Mouse (Mus musculus) right cerebral cortex, adult 18-20 months (tissue): ENCODE results near the gene Edn3.

Source experiments
- DNase-seq: peaks from one replicate; pipeline ENCODE4 v3.0.0; 2022; ENCODE audit warnings: mixed read lengths

The Edn3 gene

DNA sequence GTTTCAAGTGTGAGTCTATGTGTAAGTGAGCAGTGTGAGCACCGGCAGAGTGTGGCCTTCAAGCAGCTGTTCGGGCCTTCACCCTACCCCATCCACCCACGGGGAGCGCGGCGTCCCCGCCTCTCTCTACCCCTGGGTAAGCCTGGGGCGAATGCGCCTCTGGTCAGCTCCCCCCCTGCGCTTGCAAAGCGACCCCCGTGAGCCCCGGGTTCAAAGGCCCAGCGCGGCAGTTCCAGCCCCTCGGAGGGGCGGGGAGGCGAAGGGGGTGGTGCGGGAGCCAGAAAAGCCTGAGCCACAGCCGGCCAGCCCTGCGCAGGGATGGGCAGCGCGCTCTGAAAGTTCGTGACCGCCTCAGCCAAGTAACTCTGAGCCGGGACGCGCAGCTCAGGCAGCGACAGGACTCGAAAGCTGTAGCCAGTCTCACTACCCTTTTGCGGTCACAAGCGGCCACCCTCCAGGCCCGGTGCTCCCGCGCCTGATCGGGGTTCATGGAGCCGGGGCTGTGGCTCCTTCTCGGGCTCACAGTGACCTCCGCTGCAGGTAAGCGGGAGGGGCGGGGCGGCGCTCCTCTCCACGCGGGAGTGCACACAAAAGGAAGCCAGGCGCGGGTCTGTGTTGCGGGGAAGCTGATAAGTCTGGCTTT lies at the start of gene Edn3:
Gene Edn3, plus strand, starts transcription at position 141 of the 643 bp plus-strand sequence.
- no peak for DNase-seq

DNA sequence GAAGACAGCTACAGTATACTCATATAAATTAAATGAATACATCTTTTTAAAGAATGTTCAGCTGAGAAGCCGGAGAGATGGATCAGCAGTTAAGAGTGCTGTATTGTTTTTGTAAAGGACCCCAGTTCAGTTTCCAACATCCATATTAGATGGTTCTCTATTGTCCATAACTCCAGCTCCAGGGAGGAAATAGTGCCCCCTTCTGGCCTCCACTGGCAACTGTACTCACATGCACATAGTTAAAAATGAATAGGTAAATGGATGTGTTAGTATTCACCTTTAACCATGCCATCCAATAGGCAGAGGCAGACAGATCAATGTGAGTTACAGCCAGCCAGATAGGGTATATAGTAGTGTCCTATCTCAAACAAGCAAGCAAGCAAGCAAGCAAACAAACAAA lies 48.4 kb upstream of the Edn3 start:
- no peak for DNase-seq

DNA sequence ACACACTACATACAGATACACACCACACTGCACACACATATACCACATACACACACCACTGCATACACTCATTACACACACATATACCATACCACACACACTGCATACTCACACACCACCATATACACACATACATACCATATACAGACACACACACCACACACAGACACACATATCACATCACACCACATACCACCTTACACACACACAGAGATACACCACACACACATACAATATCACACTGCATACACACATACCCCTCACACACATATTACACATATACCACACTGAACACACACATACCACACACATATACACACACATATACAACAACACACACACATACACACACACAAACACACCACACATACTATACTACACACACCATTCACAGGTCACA lies 44.5 kb upstream of the Edn3 start:
- DNase-seq: no peak

DNA sequence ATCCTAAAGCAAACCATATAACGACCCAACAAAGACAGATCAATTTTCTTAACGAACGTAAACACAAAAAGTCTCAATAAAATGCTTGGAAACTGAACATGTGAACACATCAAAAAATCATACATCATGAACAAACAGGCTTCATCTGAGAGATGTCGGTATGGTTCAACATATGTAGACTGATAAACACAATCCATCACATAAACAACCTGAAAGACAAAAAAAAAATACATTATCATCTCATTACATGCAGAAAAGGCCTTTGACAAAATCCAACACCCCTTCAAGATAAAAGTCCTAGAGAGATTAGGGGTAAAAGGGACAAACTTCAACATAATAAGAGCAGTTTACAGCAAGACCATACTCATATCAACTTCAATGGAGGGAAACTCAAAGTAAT lies 42.6 kb upstream of the Edn3 start:
- DNase-seq: no peak

DNA sequence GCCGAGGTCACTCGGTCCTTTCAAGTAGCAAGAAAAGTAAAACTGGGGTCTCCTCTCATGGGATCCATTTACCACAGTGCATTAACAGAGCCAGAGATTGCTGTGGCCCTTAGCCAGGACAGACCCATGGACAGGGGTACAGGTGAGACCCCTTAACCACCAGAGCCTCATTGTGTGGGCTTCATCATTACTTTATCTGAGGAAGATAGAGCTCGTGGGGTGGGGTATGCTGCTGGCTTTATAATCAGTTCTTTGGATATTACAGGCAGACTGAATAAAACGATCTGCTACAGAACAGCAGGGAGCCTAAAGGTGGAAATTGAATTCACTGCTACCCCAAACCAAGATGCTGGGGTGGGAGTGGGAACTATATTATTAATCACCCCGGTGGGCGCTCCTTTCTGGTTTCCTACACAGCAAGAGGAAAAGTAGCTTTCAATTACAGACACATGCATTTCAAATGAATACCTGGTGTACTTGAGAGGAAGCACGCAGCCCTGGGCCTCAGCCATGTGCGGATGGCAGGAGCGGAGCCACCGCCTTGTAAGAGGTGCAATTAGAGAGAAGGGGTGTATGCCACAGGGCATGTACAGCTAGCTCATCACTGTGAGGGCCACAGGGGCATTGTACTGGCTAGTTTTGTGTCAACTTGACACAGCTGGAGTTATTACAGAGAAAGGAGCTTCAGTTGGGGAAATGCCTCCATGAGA lies 33.1 kb upstream of the Edn3 start:
- no peak for DNase-seq

DNA sequence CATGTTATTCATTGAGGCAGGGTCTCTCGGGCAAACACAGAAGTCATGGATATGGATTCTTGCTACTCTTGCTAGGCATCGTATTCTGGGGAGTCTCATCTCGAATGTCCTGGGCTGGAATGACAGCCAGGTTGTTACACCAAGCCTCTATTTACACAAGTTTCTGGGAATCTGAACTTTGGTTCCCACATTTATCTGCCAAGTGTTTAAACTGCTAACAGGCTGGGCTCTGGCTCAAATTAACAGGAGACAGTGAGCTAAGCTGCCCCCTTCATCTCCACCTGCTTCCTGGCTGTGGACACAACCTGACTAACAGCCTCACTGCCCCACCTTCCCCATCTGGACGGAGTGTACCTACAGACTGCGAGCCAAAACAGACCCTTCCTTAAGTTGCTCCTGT lies 28.5 kb upstream of the Edn3 start:
- DNase-seq: no peak

DNA sequence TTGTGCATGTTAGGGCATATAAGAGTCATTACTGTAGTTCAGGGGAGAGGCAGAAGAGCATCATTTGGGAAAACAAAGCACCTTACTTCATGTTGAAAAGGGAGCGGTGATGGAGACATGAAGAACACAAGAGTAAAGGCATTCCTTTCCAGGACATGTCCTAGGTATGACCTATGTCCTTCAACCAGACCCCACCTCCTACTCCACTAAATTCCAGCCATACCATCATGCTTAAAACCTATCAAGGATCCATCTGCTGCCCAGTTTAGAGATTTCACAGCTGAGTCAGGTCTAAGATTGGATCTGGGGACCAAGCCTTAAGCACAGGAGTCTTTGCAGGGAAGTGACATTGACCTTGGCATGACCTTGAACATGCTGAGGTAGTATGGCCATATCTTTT lies 25.1 kb upstream of the Edn3 start:
- DNase-seq: no peak

DNA sequence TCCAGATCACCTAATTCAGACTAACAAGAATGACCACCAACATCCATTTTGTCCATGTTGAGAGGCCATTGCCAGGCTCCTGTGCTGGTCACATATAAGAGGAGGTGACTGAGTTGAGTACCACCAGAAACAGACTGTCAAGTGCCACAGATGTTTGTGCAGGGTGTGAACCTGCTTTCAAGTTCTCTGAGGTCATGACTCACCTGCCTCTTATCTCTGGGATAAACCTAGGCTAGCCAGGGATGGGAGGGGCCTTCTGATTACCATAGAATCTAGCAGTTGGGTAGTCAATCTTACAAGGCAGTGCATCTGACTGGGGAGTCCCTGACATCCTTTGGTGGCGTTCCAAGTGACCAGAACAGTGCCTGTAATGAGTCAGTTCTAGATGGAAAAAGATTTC lies 13.2 kb upstream of the Edn3 start:
- DNase-seq: no peak

DNA sequence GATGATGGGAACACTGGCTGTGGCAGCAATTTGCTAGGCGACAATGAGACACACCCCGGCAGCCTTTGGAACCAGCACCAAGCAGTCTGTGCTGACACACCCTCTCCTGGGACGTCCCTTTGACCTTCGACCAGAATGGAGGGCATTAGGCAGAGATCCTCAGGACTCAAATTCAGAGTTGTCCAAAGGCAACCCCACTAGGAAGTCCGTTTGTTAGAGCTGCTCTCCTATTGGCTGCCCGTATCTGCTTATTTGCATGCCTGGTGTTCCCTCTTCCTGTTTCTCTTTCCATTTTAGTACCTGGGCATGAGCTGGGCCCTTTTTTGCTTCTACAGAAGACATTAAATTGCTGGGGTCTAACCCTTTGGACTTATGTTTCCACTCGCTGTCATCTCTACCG lies 12.0 kb upstream of the Edn3 start:
- DNase-seq: no peak

DNA sequence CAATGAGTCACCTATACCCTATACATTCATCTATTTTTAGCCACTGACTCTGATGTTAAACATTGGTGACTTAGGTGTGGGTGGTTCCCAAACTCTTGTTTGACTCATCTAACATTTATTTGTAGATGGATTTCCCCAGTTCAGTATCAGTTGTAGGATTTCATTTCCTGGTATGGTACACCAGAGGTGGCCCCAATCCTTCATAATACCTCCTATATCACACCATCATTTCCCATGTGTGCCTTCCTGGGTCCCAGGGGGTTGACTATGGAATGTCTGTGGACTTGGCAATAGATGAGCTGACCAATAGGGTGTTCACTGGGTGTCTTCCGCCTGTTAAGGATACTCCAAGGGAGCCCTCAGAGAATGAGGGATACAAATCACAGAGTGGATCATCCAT lies 7.2 kb upstream of the Edn3 start:
- DNase-seq: no peak

DNA sequence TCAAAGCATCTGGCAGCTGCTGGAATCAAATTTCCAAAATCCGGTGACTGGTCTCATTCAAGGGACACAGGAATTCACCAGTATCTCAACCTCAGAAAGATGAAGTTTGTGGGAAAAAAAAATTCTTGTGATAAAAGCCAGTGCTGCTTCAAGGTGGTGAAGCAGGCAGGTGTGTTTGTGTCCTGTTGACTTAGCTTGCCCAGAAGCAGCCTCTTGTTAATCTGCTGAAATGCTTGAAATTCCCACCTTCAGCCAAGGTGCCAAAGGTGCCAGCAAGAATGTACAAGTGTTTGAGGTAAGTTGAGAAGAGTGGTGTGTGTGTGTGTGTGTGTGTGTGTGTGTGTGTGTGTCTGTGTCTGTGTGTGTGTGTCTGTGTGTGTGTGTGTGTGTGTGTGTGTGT lies 6.2 kb upstream of the Edn3 start:
- DNase-seq: no peak

DNA sequence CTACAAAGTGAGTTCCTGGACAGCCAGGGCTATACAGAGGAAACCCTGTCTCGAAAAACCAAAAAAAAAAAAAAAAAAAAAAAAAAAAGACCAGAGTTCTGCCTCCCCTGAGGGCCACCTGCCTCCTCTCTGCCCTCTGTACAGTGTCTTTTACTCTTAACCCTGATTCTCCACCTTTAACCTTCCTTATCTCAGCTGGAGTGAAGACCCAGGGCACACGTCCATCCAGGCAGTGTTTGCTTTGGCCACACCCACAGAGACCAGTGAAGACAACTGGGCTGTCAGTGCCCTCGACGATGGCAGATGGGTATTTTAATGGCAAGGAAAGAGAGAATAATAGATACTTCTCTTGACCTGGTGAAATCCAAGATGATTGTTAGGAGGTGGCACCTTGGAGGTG lies 1.2 kb upstream of the Edn3 start:
- no peak for DNase-seq

DNA sequence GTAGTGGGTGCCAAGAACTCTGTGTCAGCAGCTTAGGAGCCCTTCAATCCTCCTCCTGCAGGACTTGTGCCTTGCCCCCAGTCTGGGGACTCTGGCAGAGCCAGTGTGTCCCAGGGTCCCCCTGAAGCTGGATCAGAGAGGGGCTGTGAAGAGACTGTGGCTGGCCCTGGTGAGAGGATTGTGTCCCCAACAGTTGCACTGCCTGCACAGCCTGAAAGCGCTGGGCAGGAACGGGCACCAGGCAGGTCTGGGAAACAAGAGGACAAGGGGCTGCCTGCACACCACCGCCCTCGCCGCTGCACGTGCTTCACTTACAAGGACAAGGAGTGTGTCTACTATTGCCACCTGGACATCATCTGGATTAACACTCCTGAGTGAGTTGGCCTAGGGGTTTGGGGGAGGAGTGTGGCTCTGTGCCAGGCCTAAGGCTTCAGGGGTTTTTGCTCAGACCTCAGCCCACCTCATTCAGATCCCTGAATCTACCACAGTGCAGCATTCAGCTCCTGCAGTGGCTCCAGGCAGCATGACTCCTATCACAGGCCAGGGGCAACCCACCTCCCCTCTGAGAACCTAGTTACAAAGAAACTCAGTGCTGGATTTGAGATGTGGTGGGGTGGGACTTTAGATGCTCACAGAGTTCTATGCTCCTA lies 1.2 kb downstream of the Edn3 start:
- DNase-seq: no peak

DNA sequence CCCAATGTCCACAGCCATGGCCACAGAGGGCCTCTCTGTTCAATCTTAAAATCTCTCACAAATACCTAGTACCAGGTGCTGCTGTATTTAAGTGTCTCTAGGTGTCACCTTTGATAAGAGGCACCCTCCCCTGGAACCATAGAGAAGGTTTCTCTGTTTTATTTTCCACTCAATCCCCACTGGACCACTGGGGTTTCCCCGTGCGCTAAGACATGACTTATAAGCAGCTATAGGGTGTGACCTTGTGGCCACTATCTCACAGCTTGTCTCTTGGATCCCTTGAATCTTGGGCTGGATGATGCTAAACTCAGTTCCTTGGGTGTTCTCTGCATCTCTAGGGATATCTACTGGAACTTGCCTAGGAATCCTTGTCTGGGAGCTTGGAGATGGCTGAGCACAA lies 1.9 kb downstream of the Edn3 start:
- no peak for DNase-seq

DNA sequence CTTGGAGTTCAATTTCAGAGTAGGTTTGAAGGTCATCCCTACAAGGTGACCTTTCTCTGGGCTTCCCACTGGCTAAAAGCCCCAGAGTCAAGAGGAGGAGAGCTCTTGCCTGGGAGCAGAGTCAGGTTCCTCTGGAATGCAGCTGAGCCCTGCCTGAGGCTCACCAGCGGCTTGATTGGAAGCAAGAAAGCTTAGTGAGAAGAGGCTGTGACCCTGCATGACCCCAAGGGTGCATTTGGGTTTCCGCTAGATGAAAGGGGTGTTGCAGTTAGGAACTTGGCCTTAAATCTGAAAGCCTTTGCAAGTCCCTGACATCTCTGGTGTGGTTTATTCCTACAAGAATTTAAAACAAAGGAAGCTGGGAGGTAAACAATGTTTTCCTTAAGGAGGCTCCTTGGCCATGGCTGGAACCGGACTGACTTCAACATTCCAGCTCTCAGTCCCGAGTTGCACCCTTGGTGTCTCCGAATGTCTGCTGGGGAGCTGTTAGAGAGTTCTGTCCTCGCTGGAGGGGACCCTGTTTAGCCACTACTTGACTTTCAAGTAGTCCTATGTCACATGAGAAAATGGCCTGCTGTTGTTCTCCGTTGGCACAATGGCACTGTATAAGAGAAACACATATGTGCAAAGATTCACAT lies 8.6 kb downstream of the Edn3 start:
- DNase-seq: no peak

DNA sequence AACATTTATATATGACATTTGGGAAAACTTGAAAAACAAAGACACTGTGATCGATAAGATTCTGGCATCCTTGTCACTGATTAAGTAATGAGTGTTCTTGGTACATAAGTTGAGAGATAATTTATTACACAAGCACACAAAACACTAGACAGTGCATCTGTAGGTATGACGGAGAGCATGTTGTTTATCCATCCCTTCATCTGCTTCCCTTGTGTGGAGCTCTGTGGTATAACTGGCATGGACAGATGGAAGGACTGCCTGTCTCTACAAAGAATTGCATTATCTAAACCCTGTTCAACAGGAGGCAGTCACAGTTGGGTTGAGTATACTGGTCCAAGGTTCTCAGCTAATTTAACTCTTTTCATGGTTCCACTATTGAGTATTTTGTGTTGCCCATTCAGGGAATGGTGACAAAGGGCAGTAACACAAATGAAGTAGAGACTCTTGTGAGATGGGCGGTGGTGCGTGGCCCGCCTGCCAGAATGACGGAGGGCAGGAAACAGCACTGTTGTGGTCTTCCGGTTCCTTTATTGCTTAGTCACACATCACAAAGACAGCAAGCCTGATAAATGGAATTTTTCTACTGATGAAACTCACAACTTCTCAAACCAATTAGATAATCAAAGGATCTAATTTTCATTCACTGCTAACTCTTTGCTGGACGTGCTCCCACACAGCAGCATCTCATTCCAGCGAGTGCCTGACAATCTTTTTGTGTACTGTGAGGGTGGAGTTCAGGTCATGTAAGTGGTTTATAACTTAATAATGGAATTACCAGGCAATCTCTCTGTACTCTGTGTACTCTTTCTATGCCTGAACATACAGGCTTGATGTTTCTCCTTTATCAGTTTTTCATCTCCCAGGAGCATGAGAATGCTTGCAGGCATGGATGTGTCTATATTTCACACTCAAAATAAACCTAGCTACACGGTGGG lies 14.0 kb downstream of the Edn3 start:
- DNase-seq: no peak

DNA sequence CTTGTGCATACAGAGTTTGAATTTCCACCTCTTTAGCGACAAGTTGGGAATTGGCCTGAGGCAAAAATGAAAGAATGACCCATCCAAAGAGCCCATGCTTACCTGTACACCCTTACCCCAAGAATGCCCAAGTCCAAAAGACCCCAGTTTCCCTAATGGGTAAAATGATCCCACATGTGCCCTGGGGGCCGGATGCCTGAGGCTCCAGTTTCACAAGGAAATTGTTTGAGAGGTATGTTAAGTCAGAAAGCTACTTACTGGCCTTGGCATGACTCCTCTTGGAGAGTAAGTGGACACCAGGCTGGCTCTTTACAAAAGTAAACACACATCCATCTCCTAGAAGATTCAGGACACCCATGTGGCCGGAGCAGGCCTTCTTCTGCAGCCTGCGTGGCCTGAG lies 21.6 kb downstream of the Edn3 start:
- DNase-seq: no peak

DNA sequence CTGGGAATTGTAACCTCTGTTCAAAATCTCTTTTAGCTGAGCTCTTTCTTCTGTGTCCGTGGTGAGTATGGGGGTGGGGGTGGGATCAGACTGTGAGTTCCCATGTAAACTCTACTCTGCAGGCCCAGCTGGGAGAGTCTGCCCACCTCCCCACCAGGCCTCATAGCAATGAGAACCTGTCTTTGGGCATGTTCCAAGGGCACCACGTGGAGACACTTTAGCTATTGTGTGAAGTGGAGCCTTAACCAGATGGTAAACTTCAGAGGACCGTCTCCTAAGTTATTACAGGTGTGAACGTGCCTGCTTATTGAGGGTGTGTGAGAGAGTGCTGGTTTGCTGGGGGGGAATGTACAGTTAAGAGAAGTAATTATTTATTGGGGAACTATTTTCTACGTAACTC lies 22.5 kb downstream of the Edn3 start:
- no peak for DNase-seq

DNA sequence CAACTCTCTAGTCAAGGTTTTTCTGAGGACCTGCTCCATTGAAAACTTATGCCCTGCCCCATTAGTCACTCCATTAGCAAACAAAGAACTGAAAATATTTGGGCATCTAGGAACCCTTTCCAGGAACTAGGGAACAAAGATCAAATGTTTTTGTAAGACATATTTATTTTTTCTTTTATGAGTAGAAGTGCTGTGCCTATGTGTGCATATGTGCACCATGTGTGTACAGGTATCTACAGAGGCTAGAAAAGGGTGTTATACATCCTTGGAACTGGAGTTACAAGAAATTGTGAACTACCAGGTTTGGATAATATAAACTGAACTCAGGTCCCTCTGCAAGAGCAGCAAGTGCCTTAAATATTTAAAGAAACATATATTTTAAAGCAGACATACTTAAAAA lies 28.4 kb downstream of the Edn3 start:
- no peak for DNase-seq

DNA sequence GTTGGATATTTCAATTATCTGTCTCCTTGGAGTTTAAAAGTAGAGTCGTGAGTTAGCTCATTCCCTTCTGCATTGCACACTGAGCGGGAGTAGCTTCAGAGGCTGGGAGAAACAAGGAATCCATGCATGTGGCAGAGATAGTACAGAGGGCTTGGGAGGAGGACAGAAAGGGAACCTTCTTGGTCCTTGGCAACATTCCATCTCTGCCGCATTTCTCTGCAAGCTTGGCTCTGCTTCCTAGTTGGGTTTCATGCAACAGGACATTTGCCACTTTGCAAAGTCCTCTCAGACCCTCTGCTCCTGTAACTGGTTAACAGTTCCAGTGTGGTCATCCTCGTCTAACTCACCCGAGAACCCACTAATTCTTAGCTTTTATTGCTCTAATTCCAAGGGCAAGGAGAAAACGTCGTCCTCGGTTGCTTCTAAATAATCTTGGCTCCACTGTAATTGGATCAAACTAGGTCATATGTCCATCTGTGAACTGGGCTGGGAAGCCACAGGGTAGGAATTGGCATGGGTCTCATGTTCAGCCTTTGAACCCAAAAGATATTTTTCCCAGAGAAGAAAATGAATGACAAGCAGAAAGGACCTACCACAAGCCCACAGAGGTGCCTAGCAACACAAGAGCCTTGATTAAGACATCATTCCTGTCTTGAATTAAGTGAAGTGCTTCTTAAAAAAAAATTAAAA lies 32.2 kb downstream of the Edn3 start:
- no peak for DNase-seq

DNA sequence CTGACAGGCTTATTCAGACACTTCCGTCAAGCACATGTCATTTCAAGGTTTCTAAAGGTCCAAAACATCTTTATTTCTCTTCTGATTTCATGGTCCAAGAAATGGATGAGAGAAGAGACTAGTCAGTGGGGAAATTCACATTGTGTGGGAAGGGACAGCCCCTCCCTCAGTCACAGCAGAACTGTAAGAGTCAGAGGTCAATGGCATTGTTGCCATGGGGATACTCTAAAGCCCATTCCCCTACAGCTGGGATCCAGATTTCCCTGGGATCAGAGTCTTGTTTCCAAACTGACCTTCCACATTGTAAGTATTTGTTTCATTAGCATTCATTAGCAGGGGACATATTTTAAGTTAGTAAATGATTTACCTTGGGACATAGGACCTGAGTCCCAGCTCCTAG lies 32.8 kb downstream of the Edn3 start:
- DNase-seq: no peak

DNA sequence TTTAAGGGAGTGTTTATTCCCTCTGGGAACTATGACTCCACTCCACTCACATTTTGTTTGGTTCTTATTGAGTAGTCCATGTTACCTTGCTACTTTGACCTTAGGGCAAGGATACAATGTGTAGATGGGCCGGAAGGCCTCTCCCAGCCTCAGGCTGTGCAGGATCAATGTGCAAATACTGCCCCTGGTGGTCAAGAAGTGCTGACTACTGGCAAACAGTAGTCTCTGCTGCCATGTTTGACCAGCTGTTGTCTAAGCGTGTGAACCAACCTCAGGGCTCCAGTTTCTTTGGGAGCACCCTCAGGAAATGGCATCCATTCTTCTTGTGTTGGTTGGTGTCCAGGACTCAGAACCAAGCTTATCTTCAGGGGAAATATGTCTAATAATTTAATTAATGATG lies 36.6 kb downstream of the Edn3 start:
- DNase-seq: no peak
